Mouse (Mus musculus) C2C12 (cell line): ENCODE measurements around the gene Myo1f.

Experiments
- CTCF ChIP-seq: IDR thresholded peaks from one replicate; pipeline ENCODE4 v1.5.1; 2011; ENCODE audit not compliant: control insufficient read depth, insufficient read depth, insufficient read length
- MAX ChIP-seq: IDR thresholded peaks from one replicate; pipeline ENCODE4 v1.6.1; 2011; ENCODE audit warnings: mild to moderate bottlenecking, control low read depth
- USF1 ChIP-seq: IDR thresholded peaks from one replicate; pipeline ENCODE4 v1.6.1; 2011; ENCODE audit warnings: low read depth, mild to moderate bottlenecking, control low read depth, moderate library complexity

DNA sequence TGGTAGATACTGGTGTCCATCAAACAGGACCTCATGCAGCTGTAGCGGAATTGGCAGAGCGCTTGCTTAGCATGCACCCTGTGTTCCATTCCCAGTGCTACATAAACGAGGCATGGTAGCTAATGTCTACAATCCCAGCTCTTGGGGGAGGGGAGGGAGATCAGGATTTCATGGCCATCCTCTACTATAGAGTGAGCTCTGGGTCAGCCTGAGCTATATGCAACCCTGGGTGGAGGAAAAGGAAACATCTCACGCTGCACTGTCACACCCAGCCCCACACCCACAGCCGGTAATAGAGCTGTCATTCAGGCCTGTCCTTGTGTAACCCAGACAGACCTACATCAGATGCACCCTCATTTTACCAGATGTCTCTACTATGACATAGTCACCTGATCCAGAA is 43.0 kb downstream of the Myo1f start:
- TF ChIP-seq CTCF (no peak), MAX (no peak), USF1 (no peak)
